Mouse (Mus musculus) E14TG2a.4 (cell line): Measurements from ENCODE around the gene Trim72.

Experiments used
- CTCF ChIP-seq: conservative IDR thresholded peaks from 2 replicates; pipeline ENCODE4 v1.5.1; 2014; ENCODE audit warnings: low read length
- POU5F1 ChIP-seq: IDR thresholded peaks from 2 replicates; pipeline ENCODE4 v1.6.1; 2014; ENCODE audit warnings: low read length, borderline replicate concordance

DNA sequence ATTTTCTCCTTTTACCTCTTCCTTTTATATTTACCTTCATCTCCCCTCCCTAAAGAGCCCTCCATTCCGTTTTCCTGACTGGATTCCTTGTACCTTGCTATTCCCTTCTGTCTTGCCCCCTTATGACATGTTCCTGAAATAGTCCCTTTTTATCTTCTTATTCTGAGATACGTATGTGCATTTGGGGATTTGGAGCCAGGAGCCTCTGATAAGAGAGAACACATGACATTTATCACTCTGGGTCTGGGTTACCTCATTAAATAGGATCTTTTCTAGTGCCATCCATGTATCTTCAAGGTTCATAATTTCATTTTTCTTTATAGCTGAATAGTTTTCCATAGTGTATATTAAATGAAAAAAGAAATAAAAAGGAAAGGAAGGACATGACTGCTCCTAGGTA is 41.9 kb downstream of the Trim72 start:
- TF ChIP-seq CTCF, result no peak
- no peak for TF ChIP-seq POU5F1
